Mouse (Mus musculus) stomach, postnatal 0 days (tissue): ENCODE data around the gene Hmgcll1. TPM values are rescaled to one million over a fixed set of nuclear protein-coding genes. Genes with fewer than 3 reads are reported as not detected.
A peak's percentile ranks its signal among the peaks of the same experiment; 100 is the strongest.

Experiments
- ATAC-seq: fragments of 200-750 bp; cut with Nextera tagmentation; 2 replicates; pipeline ENCODE4 v1.8.0; 2017; ENCODE audit not compliant: low FRiP score, low TSS enrichment
- DNase-seq: peaks from one replicate; pipeline ENCODE4 v3.0.0-alpha.2; 2016; ENCODE audit warnings: low spot score
- H3K27ac ChIP-seq: fragments of 300-500 bp; sonication (generic); replicated peaks from 2 replicates; pipeline ENCODE4 v1.5.1; 2014; ENCODE audit warnings: mild to moderate bottlenecking, control low read depth
- H3K27me3 ChIP-seq: fragments of 300-500 bp; sonication (generic); 2 replicates; pipeline ENCODE4 v1.6.1; 2014; ENCODE audit warnings: low read length; ENCODE audit not compliant: control insufficient read depth, insufficient read depth
- H3K36me3 ChIP-seq: fragments of 300-500 bp; sonication (generic); 2 replicates; pipeline ENCODE4 v1.6.1; 2014; ENCODE audit warnings: low read length, mixed read lengths; ENCODE audit not compliant: control insufficient read depth, insufficient read depth
- H3K4me1 ChIP-seq: fragments of 300-500 bp; sonication (generic); replicated peaks from 2 replicates; pipeline ENCODE4 v1.6.1; 2014; ENCODE audit warnings: antibody characterized with exemption; ENCODE audit not compliant: control insufficient read depth, insufficient read depth
- H3K4me2 ChIP-seq: fragments of 300-500 bp; sonication (generic); replicated peaks from 2 replicates; pipeline ENCODE4 v1.6.1; 2014; ENCODE audit warnings: low read depth, mild to moderate bottlenecking, control low read depth, moderate library complexity
- H3K4me3 ChIP-seq: fragments of 300-500 bp; sonication (generic); 2 replicates; pipeline ENCODE4 v1.5.1; 2014; ENCODE audit warnings: low read depth, low read length, control low read depth
- H3K9ac ChIP-seq: fragments of 300-500 bp; sonication (generic); 2 replicates; pipeline ENCODE4 v1.6.1; 2014; ENCODE audit warnings: mild to moderate bottlenecking, low read length, control low read depth, mixed read lengths
- H3K9me3 ChIP-seq: fragments of 300-500 bp; sonication (generic); 2 replicates; pipeline ENCODE4 v1.6.1; 2016; ENCODE audit warnings: low read length; ENCODE audit not compliant: control insufficient read depth
- CTCF ChIP-seq: IDR thresholded peaks from 2 replicates; pipeline ENCODE4 v1.5.1; 2016; ENCODE audit warnings: antibody characterized with exemption, low read depth, mild to moderate bottlenecking, moderate library complexity
- EP300 ChIP-seq: optimal IDR thresholded peaks from 2 replicates; pipeline ENCODE3; 2016; ENCODE audit warnings: antibody characterized with exemption
- WGBS: fragments of 180-500 bp; shearing (Covaris S2); extraction: QIAGEN DNeasy Blood & Tissue Kit; methylation state at CpG from one replicate; pipeline ENCODE4 v1.1.7; 2014; 5-methylcytosine and 5-hydroxymethylcytosine counted together
- polyA plus RNA-seq: library from polyadenylated mRNA; unstranded; fragments of >200 nt; fragmentation: Nextera tagmentation; extraction: Ambion mirVana; gene quantifications from 2 replicates; pipeline ENCODE4 v1.2.1, GENCODE M21; 2015

Gene Hmgcll1
- polyA plus RNA-seq, 1 experiment from 2014 or later: 1.0 TPM

DNA sequence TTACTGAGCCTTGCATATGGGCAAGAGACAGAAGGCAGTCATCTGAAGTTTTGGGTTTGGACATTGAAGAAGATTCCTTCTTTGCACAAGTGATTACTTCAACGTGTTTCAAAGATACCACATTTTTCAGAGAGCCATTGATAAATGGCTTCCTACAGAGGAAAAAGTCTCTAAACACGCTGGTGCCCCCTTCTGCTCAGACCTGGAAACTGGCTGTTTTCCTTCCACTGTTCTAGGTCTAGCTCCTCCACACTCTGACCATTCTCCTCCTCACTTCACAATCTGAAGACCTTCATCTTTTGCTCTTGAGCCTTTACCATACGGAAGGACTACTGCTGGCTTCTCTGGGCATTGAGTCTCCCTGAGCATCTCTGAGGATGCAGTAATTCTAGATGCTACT is 153.7 kb downstream of the Hmgcll1 start:
- Histone ChIP-seq H3K27me3 (no peaks in the 10 kb centered on the region), H3K9me3 (no peaks in the 10 kb centered on the region), H3K36me3 (no peaks in the 10 kb centered on the region), H3K27ac (no peak overlapping the region), H3K4me3 (no peak overlapping the region), H3K4me1 (no peaks in the 10 kb centered on the region), H3K4me2 (no peak overlapping the region), H3K9ac (no peak overlapping the region)
- no peak for TF ChIP-seq EP300
- peak; percentile 63 for TF ChIP-seq CTCF
- ATAC-seq (no peak), DNase-seq (no peak)
- 32% methylated on average over 3 of the region's 3 CpGs for WGBS

DNA sequence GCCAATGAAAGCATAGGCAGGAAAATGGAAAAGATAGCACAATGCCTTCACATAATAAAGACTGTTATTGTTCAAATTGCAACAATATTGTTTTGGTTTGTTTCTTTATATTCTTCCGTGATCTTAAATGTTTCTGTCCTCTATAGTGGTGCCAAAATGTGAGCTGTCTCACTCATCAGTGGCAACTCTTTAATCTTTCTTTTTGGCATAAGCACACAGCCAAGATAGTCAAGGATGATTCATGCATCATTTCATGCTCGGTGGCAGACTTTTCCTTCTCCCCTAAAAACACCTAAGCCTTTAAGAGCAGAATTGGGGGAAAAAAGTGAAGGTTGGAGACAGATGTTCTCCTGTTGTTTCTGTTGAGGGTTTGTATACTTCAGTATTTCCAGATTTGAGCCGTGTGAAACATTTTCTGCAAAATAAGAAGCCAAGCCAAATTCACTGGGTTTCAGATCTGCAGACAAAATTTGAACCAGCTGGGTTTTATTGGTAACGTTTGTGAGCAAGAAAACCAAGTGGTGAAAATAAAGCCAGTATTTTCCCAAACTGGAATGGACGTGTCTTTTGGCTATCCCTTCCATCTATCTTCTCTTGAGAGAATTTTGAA is 158.1 kb downstream of the Hmgcll1 start:
- no peak overlapping the region for H3K9ac ChIP-seq
- H3K4me1 ChIP-seq: no peaks in the 10 kb centered on the region
- H3K27ac ChIP-seq: no peak overlapping the region
- WGBS: 57% methylated on average over 5 of the region's 5 CpGs
- H3K36me3 ChIP-seq: no peaks in the 10 kb centered on the region
- no peaks in the 10 kb centered on the region for H3K9me3 ChIP-seq
- no peaks in the 10 kb centered on the region for H3K27me3 ChIP-seq
- H3K4me3 ChIP-seq: no peak overlapping the region
- TF ChIP-seq CTCF (no peak), EP300 (no peak)
- no peak for ATAC-seq
- H3K4me2 ChIP-seq: no peak overlapping the region
- no peak for DNase-seq

DNA sequence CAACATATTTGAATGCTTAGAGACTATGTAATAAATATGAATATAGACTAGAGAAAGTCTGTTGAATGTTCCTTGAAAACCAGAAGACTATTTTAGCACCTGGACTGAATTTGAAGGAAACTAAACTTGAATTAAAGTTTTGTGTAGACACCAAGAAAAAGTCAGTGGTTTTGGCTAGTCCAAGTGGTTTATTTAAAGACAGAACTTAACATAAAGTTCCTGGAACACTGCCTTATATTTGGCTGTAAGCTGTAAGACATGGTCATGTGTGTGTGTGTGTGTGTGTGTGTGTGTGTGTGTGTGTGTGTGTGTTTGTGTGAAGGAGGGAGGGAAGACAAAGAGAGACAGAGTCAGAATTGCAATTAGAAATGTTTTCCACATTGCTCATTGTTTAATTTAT is 164.6 kb downstream of the Hmgcll1 start:
- Histone ChIP-seq H3K4me1 (no peaks in the 10 kb centered on the region), H3K9ac (no peak overlapping the region), H3K27ac (no peak overlapping the region), H3K9me3 (no peaks in the 10 kb centered on the region), H3K4me2 (no peak overlapping the region), H3K4me3 (no peak overlapping the region), H3K27me3 (no peaks in the 10 kb centered on the region), H3K36me3 (no peaks in the 10 kb centered on the region)
- no peak for ATAC-seq
- TF ChIP-seq CTCF (no peak), EP300 (no peak)
- DNase-seq: no peak

Other genes with a start within 250 kb of the Hmgcll1 start
- 4.2 and 4.6 TPM in 2 replicates for gene Bmp5, start 239.5 kb upstream of the Hmgcll1 start, polyA plus RNA-seq
- gene Gfral, start 198.8 kb downstream of the Hmgcll1 start, polyA plus RNA-seq: not detected in 2 replicates